Mouse (Mus musculus): ENCODE results near the gene Phf12.

Gene Phf12

GRCm38 (mm10) chr11:77982441-77982905, at the start of gene Phf12:
Phf12 (plus strand) TSS chr11:77982754.
- DNase-seq (ENCODE audit: inconsistent ontology term), result peak; percentile 100

- DNase-seq (ENCODE audit: inconsistent ontology term), result peak; percentile 84
These were observed 48.4 kb upstream of the Phf12 start for GRCm38 (mm10) chr11:77934111-77934521.

- no peak for DNase-seq (ENCODE audit: inconsistent ontology term)
These were observed 47.8 kb upstream of the Phf12 start for GRCm38 (mm10) chr11:77934568-77935311.

GRCm38 (mm10) chr11:77936846-77937245, 45.7 kb upstream of the Phf12 start:
- no peak for DNase-seq (ENCODE audit: inconsistent ontology term)

- no peak for DNase-seq (ENCODE audit: inconsistent ontology term)
These were observed 44.7 kb upstream of the Phf12 start for GRCm38 (mm10) chr11:77937649-77938410.

GRCm38 (mm10) chr11:77942230-77942629, 40.3 kb upstream of the Phf12 start:
- DNase-seq (ENCODE audit: inconsistent ontology term), result no peak

- no peak for DNase-seq (ENCODE audit: inconsistent ontology term)
These were observed 34.7 kb upstream of the Phf12 start for GRCm38 (mm10) chr11:77947860-77948259.

GRCm38 (mm10) chr11:77950125-77950685, 32.3 kb upstream of the Phf12 start:
- no peak for DNase-seq (ENCODE audit: inconsistent ontology term)

- no peak for DNase-seq (ENCODE audit: inconsistent ontology term)
These were observed 31.7 kb upstream of the Phf12 start for GRCm38 (mm10) chr11:77950797-77951228.

- no peak for DNase-seq (ENCODE audit: inconsistent ontology term)
These were observed 28.9 kb upstream of the Phf12 start for GRCm38 (mm10) chr11:77953671-77954070.

GRCm38 (mm10) chr11:77956428-77956827, 26.1 kb upstream of the Phf12 start:
- DNase-seq (ENCODE audit: inconsistent ontology term), result no peak

GRCm38 (mm10) chr11:77958268-77958667, 24.3 kb upstream of the Phf12 start:
- peak; percentile 11 for DNase-seq (ENCODE audit: inconsistent ontology term)

GRCm38 (mm10) chr11:77958932-77959331, 23.6 kb upstream of the Phf12 start:
- DNase-seq (ENCODE audit: inconsistent ontology term), result no peak

GRCm38 (mm10) chr11:77960199-77960598, 22.4 kb upstream of the Phf12 start:
- no peak for DNase-seq (ENCODE audit: inconsistent ontology term)

- DNase-seq (ENCODE audit: inconsistent ontology term), result no peak
These were observed 21.7 kb upstream of the Phf12 start for GRCm38 (mm10) chr11:77960898-77961297.

- DNase-seq (ENCODE audit: inconsistent ontology term), result no peak
These were observed 19.6 kb upstream of the Phf12 start for GRCm38 (mm10) chr11:77962946-77963345.

GRCm38 (mm10) chr11:77964415-77965095, 18.0 kb upstream of the Phf12 start:
- DNase-seq (ENCODE audit: inconsistent ontology term), result peak; percentile 43

- DNase-seq (ENCODE audit: inconsistent ontology term), result peak; percentile 98
These were observed 17.2 kb upstream of the Phf12 start for GRCm38 (mm10) chr11:77965101-77966036.

GRCm38 (mm10) chr11:77966037-77966391, 16.5 kb upstream of the Phf12 start:
- no peak for DNase-seq (ENCODE audit: inconsistent ontology term)

- peak; percentile 66 for DNase-seq (ENCODE audit: inconsistent ontology term)
These were observed 15.4 kb upstream of the Phf12 start for GRCm38 (mm10) chr11:77967114-77967513.

- no peak for DNase-seq (ENCODE audit: inconsistent ontology term)
These were observed 13.8 kb upstream of the Phf12 start for GRCm38 (mm10) chr11:77968786-77969185.

Data from Muller cell, postnatal 12 days (primary cell).